Mouse (Mus musculus): ENCODE measurements around the gene Ssbp2.

GRCm38 (mm10) chr13:91662751-91663150, 202.7 kb downstream of the Ssbp2 start:
- TF ChIP-seq POLR2A (IDR thresholded peaks at IDR 0.05; ENCODE audit: low read depth, low read length) (no peak), CTCF (conservative IDR thresholded peaks at IDR 0.05; ENCODE audit: insufficient read depth, insufficient read length, low read depth, low read length) (no peak)

Data from kidney, adult 2 months (tissue).